Mouse (Mus musculus): ENCODE measurements at regions not wholly inside any gene's neighbourhood (a gene's known extent, or its start where the extent isn't known, plus 50 kb on each side); places are given as distances from the start of the nearest gene placed in this dataset.
A peak's percentile ranks its signal among the peaks of the same experiment; 100 is the strongest.

- Histone ChIP-seq H3K4me2 (ENCODE audit: low read depth, low read length) (no peak overlapping the region), H3K36me3 (ENCODE audit: control insufficient read depth, insufficient read depth, low read length) (no peaks in the 10 kb centered on the region), H3K9ac (ENCODE audit: low read length) (no peak overlapping the region), H3K4me3 (replicated peaks; ENCODE audit: low read length) (no peak overlapping the region), H3K9me3 (replicated peaks; ENCODE audit: control insufficient read depth, low read length) (no peaks in the 10 kb centered on the region), H3K27me3 (ENCODE audit: control insufficient read depth, insufficient read depth, low read length) (no peaks in the 10 kb centered on the region), H3K27ac (ENCODE audit: low read length) (no peak overlapping the region), H3K4me1 (ENCODE audit: control insufficient read depth, insufficient read depth, low read length) (no peaks in the 10 kb centered on the region)
- ATAC-seq (ENCODE audit: insufficient read depth, low FRiP score), result no peak
- WGBS, result 93% methylated on average over 4 of the region's 4 CpGs
Observed at GRCm38 (mm10) chr3:49096118-49096517, 661.0 kb downstream of the Pcdh18 start.

GRCm38 (mm10) chr3:49093818-49094680 is 663.1 kb downstream of the Pcdh18 start:
- no peaks in the 10 kb centered on the region for H3K36me3 ChIP-seq (ENCODE audit: control insufficient read depth, insufficient read depth, low read length)
- peak; percentile 33 for ATAC-seq (ENCODE audit: insufficient read depth, low FRiP score)
- H3K27me3 ChIP-seq (ENCODE audit: control insufficient read depth, insufficient read depth, low read length), result no peaks in the 10 kb centered on the region
- no peaks in the 10 kb centered on the region for H3K9me3 ChIP-seq (replicated peaks; ENCODE audit: control insufficient read depth, low read length)
- H3K27ac ChIP-seq (ENCODE audit: low read length), result no peak overlapping the region
- no peak overlapping the region for H3K9ac ChIP-seq (ENCODE audit: low read length)
- H3K4me3 ChIP-seq (replicated peaks; ENCODE audit: low read length), result no peak overlapping the region
- no peaks in the 10 kb centered on the region for H3K4me1 ChIP-seq (ENCODE audit: control insufficient read depth, insufficient read depth, low read length)
- WGBS, result 19% methylated on average over 11 of the region's 11 CpGs
- H3K4me2 ChIP-seq (ENCODE audit: low read depth, low read length), result peak overlapping the region; percentile 6; the same call in 1 of the 2 replicates

- Histone ChIP-seq H3K9me3 (replicated peaks; ENCODE audit: control insufficient read depth, low read length) (no peaks in the 10 kb centered on the region), H3K36me3 (ENCODE audit: control insufficient read depth, insufficient read depth, low read length) (no peaks in the 10 kb centered on the region), H3K9ac (ENCODE audit: low read length) (no peak overlapping the region), H3K4me1 (ENCODE audit: control insufficient read depth, insufficient read depth, low read length) (no peaks in the 10 kb centered on the region), H3K27me3 (ENCODE audit: control insufficient read depth, insufficient read depth, low read length) (no peaks in the 10 kb centered on the region), H3K27ac (ENCODE audit: low read length) (no peak overlapping the region), H3K4me2 (ENCODE audit: low read depth, low read length) (no peak overlapping the region), H3K4me3 (replicated peaks; ENCODE audit: low read length) (no peak overlapping the region)
- no peak for ATAC-seq (ENCODE audit: insufficient read depth, low FRiP score)
Observed at GRCm38 (mm10) chr3:49068801-49069200, 688.3 kb downstream of the Pcdh18 start.

GRCm38 (mm10) chr3:49062081-49062480 is 695.0 kb downstream of the Pcdh18 start:
- Histone ChIP-seq H3K27me3 (ENCODE audit: control insufficient read depth, insufficient read depth, low read length) (no peaks in the 10 kb centered on the region), H3K27ac (ENCODE audit: low read length) (no peak overlapping the region), H3K4me1 (ENCODE audit: control insufficient read depth, insufficient read depth, low read length) (no peaks in the 10 kb centered on the region), H3K9ac (ENCODE audit: low read length) (no peak overlapping the region), H3K4me2 (ENCODE audit: low read depth, low read length) (no peak overlapping the region), H3K9me3 (replicated peaks; ENCODE audit: control insufficient read depth, low read length) (no peaks in the 10 kb centered on the region), H3K4me3 (replicated peaks; ENCODE audit: low read length) (no peak overlapping the region), H3K36me3 (ENCODE audit: control insufficient read depth, insufficient read depth, low read length) (no peaks in the 10 kb centered on the region)
- 83% methylated on average over 9 of the region's 9 CpGs for WGBS
- ATAC-seq (ENCODE audit: insufficient read depth, low FRiP score), result no peak

GRCm38 (mm10) chr3:49032981-49033380 is 724.1 kb downstream of the Pcdh18 start:
- no peak overlapping the region for H3K27ac ChIP-seq (ENCODE audit: low read length)
- H3K27me3 ChIP-seq (ENCODE audit: control insufficient read depth, insufficient read depth, low read length), result no peaks in the 10 kb centered on the region
- H3K9me3 ChIP-seq (replicated peaks; ENCODE audit: control insufficient read depth, low read length), result no peaks in the 10 kb centered on the region
- no peak overlapping the region for H3K4me2 ChIP-seq (ENCODE audit: low read depth, low read length)
- 45% methylated on average over 5 of the region's 5 CpGs for WGBS
- H3K36me3 ChIP-seq (ENCODE audit: control insufficient read depth, insufficient read depth, low read length), result no peaks in the 10 kb centered on the region
- no peak for ATAC-seq (ENCODE audit: insufficient read depth, low FRiP score)
- H3K9ac ChIP-seq (ENCODE audit: low read length), result no peak overlapping the region
- H3K4me3 ChIP-seq (replicated peaks; ENCODE audit: low read length), result no peak overlapping the region
- H3K4me1 ChIP-seq (ENCODE audit: control insufficient read depth, insufficient read depth, low read length), result no peaks in the 10 kb centered on the region

DNA sequence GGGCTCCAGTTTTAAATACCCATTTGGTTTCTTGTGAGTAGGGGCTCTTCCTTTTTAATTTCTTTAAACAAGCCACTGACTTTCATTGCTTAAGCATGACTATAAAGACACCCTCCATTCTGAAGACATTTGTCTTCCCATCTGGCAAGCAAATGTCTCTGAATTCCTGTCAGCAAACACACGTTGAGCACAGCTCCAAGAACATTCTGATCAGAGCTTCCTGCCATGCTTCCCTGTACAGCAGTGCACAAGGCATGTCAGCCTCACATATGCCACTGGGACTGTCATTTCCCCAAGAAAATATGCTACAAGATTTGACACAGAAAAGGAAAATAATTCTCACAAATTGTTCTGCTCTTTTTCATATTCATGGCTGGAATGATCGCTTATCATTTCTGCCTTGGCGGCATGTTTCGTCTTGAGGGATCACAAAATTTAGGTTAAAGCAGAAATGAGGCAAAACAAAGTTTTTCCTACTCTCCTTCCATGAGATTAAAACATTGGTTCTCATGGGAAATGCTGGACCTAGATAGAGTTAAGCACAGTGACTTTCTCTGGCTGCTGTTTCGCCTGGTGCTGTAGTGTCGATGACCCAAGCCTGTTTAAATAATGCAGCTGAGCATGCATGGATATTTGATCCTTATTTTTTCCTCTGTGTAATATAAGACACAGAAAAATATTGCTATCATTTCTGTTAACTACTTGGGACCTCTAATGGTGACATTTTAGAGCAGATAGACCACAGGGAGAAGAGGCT is 747.7 kb downstream of the Pcdh18 start:
- Histone ChIP-seq H3K9me3 (replicated peaks; ENCODE audit: control insufficient read depth, low read length) (no peaks in the 10 kb centered on the region), H3K9ac (ENCODE audit: low read length) (no peak overlapping the region), H3K4me1 (ENCODE audit: control insufficient read depth, insufficient read depth, low read length) (no peaks in the 10 kb centered on the region), H3K36me3 (ENCODE audit: control insufficient read depth, insufficient read depth, low read length) (no peaks in the 10 kb centered on the region), H3K27me3 (ENCODE audit: control insufficient read depth, insufficient read depth, low read length) (no peaks in the 10 kb centered on the region), H3K4me3 (replicated peaks; ENCODE audit: low read length) (no peak overlapping the region), H3K4me2 (ENCODE audit: low read depth, low read length) (no peak overlapping the region), H3K27ac (ENCODE audit: low read length) (no peak overlapping the region)
- 68% methylated on average over 6 of the region's 6 CpGs for WGBS
- no peak for ATAC-seq (ENCODE audit: insufficient read depth, low FRiP score)

All from stomach, embryonic 16.5 days (tissue).